Mouse (Mus musculus) adrenal gland, postnatal 4 days (tissue): ENCODE results near the gene Ap3d1. TPM values are rescaled to one million over a fixed set of nuclear protein-coding genes. Genes with fewer than 3 reads are reported as not detected.

Experiments
- DNase-seq, 2 experiments: peaks; one replicate each; pipeline ENCODE4 v3.0.0; 2021 to 2022; ENCODE audit warnings: low spot score in 2 of 2, mixed read lengths in 2 of 2
- total RNA-seq, 2 experiments: library from RNA; stranded (reverse); gene quantifications; 2 replicates each; pipeline ENCODE4 v1.2.3; 2021

The Ap3d1 gene
- total RNA-seq, 2 experiments from 2014 or later = 98.9 to 114 TPM

GRCm38 (mm10) chr10:80760596-80761524 lies 18.8 kb upstream of the Ap3d1 start:
- DNase-seq = no peak

GRCm38 (mm10) chr10:80758651-80759050 lies 16.6 kb upstream of the Ap3d1 start:
- no peak for DNase-seq

GRCm38 (mm10) chr10:80757717-80758116 lies 15.7 kb upstream of the Ap3d1 start:
- DNase-seq = peak in 1 of 2 experiments; percentile 65

- no peak for DNase-seq
Measured at GRCm38 (mm10) chr10:80756967-80757366, 14.9 kb upstream of the Ap3d1 start.

- no peak for DNase-seq
Measured at GRCm38 (mm10) chr10:80756509-80756908, 14.4 kb upstream of the Ap3d1 start.

GRCm38 (mm10) chr10:80756099-80756498 lies 14.0 kb upstream of the Ap3d1 start:
- no peak for DNase-seq

- no peak for DNase-seq
Measured at GRCm38 (mm10) chr10:80755291-80756015, 13.4 kb upstream of the Ap3d1 start.

GRCm38 (mm10) chr10:80754594-80755290 lies 12.7 kb upstream of the Ap3d1 start, which contains the start of gene Dot1l:
Gene Dot1l, plus strand, starts transcription at chr10:80755206.
- DNase-seq = peak; percentile 95 to 97

- peak in 1 of 2 experiments; percentile 72 for DNase-seq
Measured at GRCm38 (mm10) chr10:80752079-80752625, 10.1 kb upstream of the Ap3d1 start.

- DNase-seq = no peak
Measured at GRCm38 (mm10) chr10:80751188-80751832, 9.2 kb upstream of the Ap3d1 start.

- DNase-seq = no peak
Measured at GRCm38 (mm10) chr10:80748609-80749008, 6.5 kb upstream of the Ap3d1 start.

- peak in 1 of 2 experiments; percentile 62 for DNase-seq
Measured at GRCm38 (mm10) chr10:80747410-80747809, 5.3 kb upstream of the Ap3d1 start.

GRCm38 (mm10) chr10:80744262-80744661 lies 2.2 kb upstream of the Ap3d1 start:
- no peak for DNase-seq

- no peak for DNase-seq
Measured at GRCm38 (mm10) chr10:80741634-80742179, 357 bp downstream of the Ap3d1 start.

GRCm38 (mm10) chr10:80741146-80741545 lies 918 bp downstream of the Ap3d1 start:
- DNase-seq = no peak

GRCm38 (mm10) chr10:80738657-80739056 lies 3.4 kb downstream of the Ap3d1 start:
- DNase-seq = no peak

GRCm38 (mm10) chr10:80736731-80737130 lies 5.3 kb downstream of the Ap3d1 start:
- no peak for DNase-seq

- DNase-seq = no peak
Measured at GRCm38 (mm10) chr10:80732611-80733101, 9.4 kb downstream of the Ap3d1 start.

- no peak for DNase-seq
Measured at GRCm38 (mm10) chr10:80727369-80728127, 14.5 kb downstream of the Ap3d1 start.
